Mouse (Mus musculus): ENCODE measurements around the gene Gpr183. TPM values are rescaled to one million over a fixed set of nuclear protein-coding genes. Genes with fewer than 3 reads are reported as not detected.
A peak's percentile ranks its signal among the peaks of the same experiment; 100 is the strongest.

The Gpr183 gene
- polyA plus RNA-seq, 1 experiment from 2014 or later: 1.7 TPM

DNA sequence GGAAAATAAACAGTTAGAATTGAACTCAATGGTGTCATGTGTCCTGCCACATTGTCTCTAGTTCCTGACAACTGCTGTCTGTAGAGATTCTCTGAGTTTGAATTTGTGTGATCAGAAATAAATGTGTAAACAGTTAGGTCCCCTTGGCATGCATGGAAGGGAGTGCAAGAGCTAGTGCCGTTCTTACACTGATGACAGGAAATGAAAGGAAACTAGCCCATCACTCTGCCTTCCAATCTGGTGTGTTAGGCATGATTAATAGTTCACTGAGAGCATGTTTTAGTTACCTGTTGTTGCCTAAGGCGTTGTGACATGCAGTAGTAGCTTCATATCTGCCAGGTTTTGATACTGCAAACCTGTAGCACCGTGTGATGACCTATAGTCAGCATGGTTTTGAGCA is 17.0 kb downstream of the Gpr183 start:
- no peaks in the 10 kb centered on the region for H3K27me3 ChIP-seq (ENCODE audit: control insufficient read depth, insufficient read depth, low read depth, low read length)
- no peak overlapping the region for H3K9ac ChIP-seq (ENCODE audit: low read depth, low read length)
- no peaks in the 10 kb centered on the region for H3K36me3 ChIP-seq (ENCODE audit: control insufficient read depth, insufficient read depth)
- H3K27ac ChIP-seq (ENCODE audit: low read length): no peak overlapping the region
- ATAC-seq (ENCODE audit: low read depth): no peak
- H3K4me1 ChIP-seq (ENCODE audit: control insufficient read depth, low read depth, low read length): peaks cover 7% of the 10 kb centered on the region
- no peak overlapping the region for H3K4me2 ChIP-seq (ENCODE audit: low read depth, low read length)
- 65% methylated on average over 3 of the region's 3 CpGs for WGBS (ENCODE audit: insufficient replicate concordance)
- H3K4me3 ChIP-seq (ENCODE audit: low read depth, low read length): no peak overlapping the region
- H3K9me3 ChIP-seq (replicated peaks; ENCODE audit: control insufficient read depth, low read length): no peaks in the 10 kb centered on the region

DNA sequence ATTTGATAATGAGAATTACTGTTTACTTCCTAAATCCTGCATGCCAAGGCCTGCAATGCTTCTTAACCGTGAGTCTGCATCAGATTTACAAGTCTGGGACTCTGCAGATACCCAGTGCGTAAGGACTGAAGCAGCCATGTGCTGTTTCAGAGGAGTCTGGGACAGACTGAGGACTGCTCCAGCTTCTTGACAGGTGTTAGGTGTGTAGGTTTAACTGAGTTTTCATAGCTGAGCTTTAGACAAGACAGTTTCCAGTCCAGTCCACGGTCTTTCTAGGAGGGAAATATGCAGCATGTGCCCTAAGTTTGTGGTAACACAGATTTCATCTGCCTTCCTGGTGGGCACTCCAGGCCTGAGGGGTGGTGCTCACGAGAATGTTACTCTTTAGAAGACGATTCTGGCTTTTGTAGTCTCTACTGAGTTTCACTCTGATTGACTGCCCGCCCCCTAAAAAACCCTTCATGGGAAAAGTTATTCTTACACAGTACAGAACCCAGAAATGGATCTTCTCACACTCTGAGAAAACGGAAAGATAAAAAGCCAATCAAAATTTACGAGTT is 17.7 kb downstream of the Gpr183 start:
- no peaks in the 10 kb centered on the region for H3K27me3 ChIP-seq (ENCODE audit: control insufficient read depth, insufficient read depth, low read depth, low read length)
- no peak for ATAC-seq (ENCODE audit: low read depth)
- peaks cover 7% of the 10 kb centered on the region for H3K4me1 ChIP-seq (ENCODE audit: control insufficient read depth, low read depth, low read length)
- H3K27ac ChIP-seq (ENCODE audit: low read length): no peak overlapping the region
- no peak overlapping the region for H3K9ac ChIP-seq (ENCODE audit: low read depth, low read length)
- no peak overlapping the region for H3K4me2 ChIP-seq (ENCODE audit: low read depth, low read length)
- no peaks in the 10 kb centered on the region for H3K9me3 ChIP-seq (replicated peaks; ENCODE audit: control insufficient read depth, low read length)
- 54% methylated on average over 8 of the region's 8 CpGs for WGBS (ENCODE audit: insufficient replicate concordance)
- no peak overlapping the region for H3K4me3 ChIP-seq (ENCODE audit: low read depth, low read length)
- H3K36me3 ChIP-seq (ENCODE audit: control insufficient read depth, insufficient read depth): no peaks in the 10 kb centered on the region

DNA sequence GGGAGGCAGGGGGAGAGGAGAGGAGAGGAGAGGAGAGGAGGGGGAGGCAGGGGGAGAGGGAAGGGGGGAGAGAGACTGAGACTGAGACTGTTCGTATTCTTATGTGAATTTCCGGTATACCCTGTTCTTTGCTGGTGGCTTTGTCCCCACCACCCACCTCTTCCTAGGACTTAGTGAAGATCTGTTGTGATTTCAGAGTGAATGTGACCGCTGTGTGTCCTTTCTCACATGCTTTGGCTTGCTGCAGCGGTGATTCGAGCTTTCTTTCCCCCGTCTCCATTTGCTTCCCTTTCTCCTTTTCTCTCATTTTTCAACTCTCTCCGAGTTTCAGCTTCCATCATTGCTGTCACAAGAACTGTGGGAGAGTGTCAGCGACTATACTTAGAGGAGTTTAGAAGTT is 18.3 kb downstream of the Gpr183 start:
- no peak overlapping the region for H3K27ac ChIP-seq (ENCODE audit: low read length)
- no peak overlapping the region for H3K4me3 ChIP-seq (ENCODE audit: low read depth, low read length)
- H3K9me3 ChIP-seq (replicated peaks; ENCODE audit: control insufficient read depth, low read length): no peaks in the 10 kb centered on the region
- 61% methylated on average over 8 of the region's 8 CpGs for WGBS (ENCODE audit: insufficient replicate concordance)
- no peak for ATAC-seq (ENCODE audit: low read depth)
- no peak overlapping the region for H3K4me2 ChIP-seq (ENCODE audit: low read depth, low read length)
- no peak overlapping the region for H3K9ac ChIP-seq (ENCODE audit: low read depth, low read length)
- peaks cover 6% of the 10 kb centered on the region for H3K4me1 ChIP-seq (ENCODE audit: control insufficient read depth, low read depth, low read length)
- no peaks in the 10 kb centered on the region for H3K36me3 ChIP-seq (ENCODE audit: control insufficient read depth, insufficient read depth)
- H3K27me3 ChIP-seq (ENCODE audit: control insufficient read depth, insufficient read depth, low read depth, low read length): no peaks in the 10 kb centered on the region

DNA sequence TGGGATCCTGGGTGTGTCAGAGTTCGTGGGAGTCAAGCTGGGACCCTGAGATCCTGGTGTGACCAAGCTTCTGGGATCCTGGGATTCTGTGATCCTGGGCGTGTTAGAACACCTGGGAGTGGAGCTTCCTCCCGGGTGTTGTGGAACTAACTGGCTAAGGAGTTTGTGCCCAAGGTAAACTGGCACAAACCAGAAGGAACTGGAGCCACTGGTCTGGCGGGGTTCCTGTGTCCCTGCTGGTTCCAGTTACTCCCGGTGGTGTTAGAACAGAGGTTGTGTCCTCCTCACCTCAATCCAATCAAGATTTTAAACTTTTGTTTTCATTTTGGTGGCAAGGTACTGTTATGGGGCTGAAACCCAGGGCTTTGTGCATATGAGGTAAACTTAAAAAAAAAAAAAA is 18.9 kb downstream of the Gpr183 start:
- peaks cover 2% of the 10 kb centered on the region; the same call in 1 of the 2 replicates for H3K4me1 ChIP-seq (ENCODE audit: control insufficient read depth, low read depth, low read length)
- no peak for ATAC-seq (ENCODE audit: low read depth)
- no peaks in the 10 kb centered on the region for H3K27me3 ChIP-seq (ENCODE audit: control insufficient read depth, insufficient read depth, low read depth, low read length)
- no peaks in the 10 kb centered on the region for H3K36me3 ChIP-seq (ENCODE audit: control insufficient read depth, insufficient read depth)
- H3K9me3 ChIP-seq (replicated peaks; ENCODE audit: control insufficient read depth, low read length): no peaks in the 10 kb centered on the region
- 65% methylated on average over 5 of the region's 5 CpGs for WGBS (ENCODE audit: insufficient replicate concordance)
- H3K4me2 ChIP-seq (ENCODE audit: low read depth, low read length): no peak overlapping the region
- no peak overlapping the region for H3K27ac ChIP-seq (ENCODE audit: low read length)
- H3K9ac ChIP-seq (ENCODE audit: low read depth, low read length): no peak overlapping the region
- H3K4me3 ChIP-seq (ENCODE audit: low read depth, low read length): no peak overlapping the region

DNA sequence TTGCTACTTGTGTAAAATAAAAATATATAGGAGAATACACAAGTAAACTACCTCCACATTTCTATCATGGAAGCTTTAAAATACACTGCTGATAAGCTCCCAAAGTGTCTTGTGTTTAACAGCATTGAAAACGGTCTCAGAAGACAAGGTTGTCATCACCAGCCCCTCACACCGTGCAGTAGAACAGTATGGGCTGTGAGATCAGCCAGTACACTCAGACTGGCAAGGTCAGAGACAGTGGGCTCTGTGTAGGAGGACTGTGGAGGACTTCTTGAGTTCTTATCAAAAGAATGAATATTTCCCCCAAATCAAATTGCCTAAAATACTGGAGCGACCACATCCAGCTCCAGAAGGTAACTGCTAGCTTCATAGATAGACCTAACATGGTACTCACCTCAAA is 25.4 kb downstream of the Gpr183 start:
- WGBS (ENCODE audit: insufficient replicate concordance): 60% methylated on average over 3 of the region's 3 CpGs
- Histone ChIP-seq H3K9ac (ENCODE audit: low read depth, low read length) (no peak overlapping the region), H3K27ac (ENCODE audit: low read length) (no peak overlapping the region), H3K4me2 (ENCODE audit: low read depth, low read length) (no peak overlapping the region), H3K36me3 (ENCODE audit: control insufficient read depth, insufficient read depth) (no peaks in the 10 kb centered on the region; the same call in 1 of the 2 replicates), H3K9me3 (replicated peaks; ENCODE audit: control insufficient read depth, low read length) (no peaks in the 10 kb centered on the region), H3K4me3 (ENCODE audit: low read depth, low read length) (no peak overlapping the region), H3K27me3 (ENCODE audit: control insufficient read depth, insufficient read depth, low read depth, low read length) (no peaks in the 10 kb centered on the region), H3K4me1 (ENCODE audit: control insufficient read depth, low read depth, low read length) (no peaks in the 10 kb centered on the region)
- ATAC-seq (ENCODE audit: low read depth): no peak

DNA sequence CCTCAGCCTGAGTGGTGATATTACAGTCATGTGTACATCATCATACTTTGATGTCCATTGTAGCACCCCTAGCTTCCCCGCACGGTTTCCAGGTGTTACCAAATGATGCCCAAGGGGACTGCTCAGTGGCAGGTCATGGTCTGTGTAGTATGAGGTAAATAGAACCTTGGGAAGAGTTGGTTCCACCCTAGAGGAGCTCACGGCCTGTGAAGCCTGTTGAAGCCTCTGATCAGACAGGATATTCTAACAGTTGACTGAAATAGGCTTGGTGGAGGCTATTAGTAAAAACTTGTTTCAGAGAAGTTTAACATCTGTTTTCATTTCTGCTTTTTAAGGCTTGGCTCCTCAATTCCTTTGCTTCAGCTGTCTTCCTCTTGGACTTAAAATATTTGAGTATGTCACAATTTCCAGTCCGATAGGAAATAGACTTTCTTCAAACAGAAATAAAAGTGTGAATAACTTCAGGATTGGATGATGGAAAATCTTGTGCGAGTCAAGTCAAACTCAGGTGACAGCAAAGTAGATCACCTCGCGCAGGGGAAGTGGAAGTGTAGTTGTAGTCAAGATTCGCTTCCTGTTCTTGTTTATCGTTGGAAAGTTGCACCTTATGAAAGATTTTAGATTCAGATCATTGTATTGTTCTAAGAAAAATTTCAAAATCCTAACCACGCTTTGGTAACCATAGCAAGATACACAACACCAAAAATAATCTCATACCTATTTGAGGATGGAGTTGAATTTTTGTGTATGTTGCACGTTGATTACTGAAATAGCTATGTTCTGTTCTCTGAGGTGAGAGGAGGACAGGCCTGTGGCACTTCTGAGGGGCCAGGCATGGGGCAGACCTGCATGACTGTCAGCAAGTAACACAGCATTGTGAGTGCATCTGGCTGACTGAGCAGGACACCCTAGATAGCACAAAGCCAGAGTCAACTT is 26.5 kb downstream of the Gpr183 start:
- peak overlapping the region; percentile 11; the same call in 1 of the 2 replicates for H3K27ac ChIP-seq (ENCODE audit: low read length)
- no peaks in the 10 kb centered on the region; the same call in 1 of the 2 replicates for H3K36me3 ChIP-seq (ENCODE audit: control insufficient read depth, insufficient read depth)

DNA sequence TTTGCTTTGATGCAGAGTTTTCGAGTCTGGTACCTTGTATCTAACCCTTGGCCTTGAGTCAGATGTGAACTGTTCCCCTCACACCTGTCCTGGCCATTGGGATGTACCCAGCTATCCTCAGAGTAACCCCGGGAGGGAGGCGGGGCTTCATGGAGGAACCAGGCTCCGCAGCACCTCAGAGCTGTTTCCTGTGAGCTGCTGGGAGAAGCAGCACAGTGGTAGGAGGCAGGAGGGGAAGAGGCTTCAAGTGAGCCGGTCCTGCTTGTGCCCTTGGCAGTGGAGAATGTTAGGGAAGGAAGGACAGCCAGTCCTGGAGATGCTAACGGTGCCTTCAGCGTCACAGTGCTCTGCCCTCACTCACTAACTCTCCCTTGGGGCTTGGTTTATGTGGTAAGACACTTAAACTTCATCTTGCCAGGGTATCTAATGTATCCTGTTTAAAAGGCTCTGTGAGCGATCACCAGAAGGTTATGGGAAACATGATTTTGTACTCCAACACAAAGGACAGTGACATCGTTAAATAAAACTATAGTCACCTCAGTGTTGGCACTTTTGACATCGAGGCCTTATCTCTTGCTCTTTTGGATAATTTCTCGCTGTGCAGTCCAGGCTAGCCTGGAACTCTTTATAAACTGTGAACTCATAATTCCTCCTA is 27.3 kb downstream of the Gpr183 start:
- Histone ChIP-seq H3K4me1 (ENCODE audit: control insufficient read depth, low read depth, low read length) (no peaks in the 10 kb centered on the region; the same call in 1 of the 2 replicates), H3K4me3 (ENCODE audit: low read depth, low read length) (no peak overlapping the region), H3K9me3 (replicated peaks; ENCODE audit: control insufficient read depth, low read length) (no peaks in the 10 kb centered on the region), H3K9ac (ENCODE audit: low read depth, low read length) (no peak overlapping the region), H3K27me3 (ENCODE audit: control insufficient read depth, insufficient read depth, low read depth, low read length) (no peaks in the 10 kb centered on the region), H3K27ac (ENCODE audit: low read length) (peak overlapping the region; percentile 11; the same call in 1 of the 2 replicates), H3K36me3 (ENCODE audit: control insufficient read depth, insufficient read depth) (no peaks in the 10 kb centered on the region; the same call in 1 of the 2 replicates), H3K4me2 (ENCODE audit: low read depth, low read length) (no peak overlapping the region)
- WGBS (ENCODE audit: insufficient replicate concordance): 43% methylated on average over 11 of the region's 11 CpGs
- ATAC-seq (ENCODE audit: low read depth): peak; percentile 45; the same call in 1 of the 2 replicates

More for the DNA sequence above, 26.5 kb downstream of the Gpr183 start:
- Histone ChIP-seq H3K4me2 (ENCODE audit: low read depth, low read length) (no peak overlapping the region), H3K4me1 (ENCODE audit: control insufficient read depth, low read depth, low read length) (no peaks in the 10 kb centered on the region; the same call in 1 of the 2 replicates), H3K4me3 (ENCODE audit: low read depth, low read length) (no peak overlapping the region), H3K9ac (ENCODE audit: low read depth, low read length) (no peak overlapping the region), H3K9me3 (replicated peaks; ENCODE audit: control insufficient read depth, low read length) (no peaks in the 10 kb centered on the region), H3K27me3 (ENCODE audit: control insufficient read depth, insufficient read depth, low read depth, low read length) (no peaks in the 10 kb centered on the region)
- 68% methylated on average over 11 of the region's 11 CpGs for WGBS (ENCODE audit: insufficient replicate concordance)
- 0 out of 2 replicates have a peak, but pooled peaks have one; percentile 19 for ATAC-seq (ENCODE audit: low read depth)

DNA sequence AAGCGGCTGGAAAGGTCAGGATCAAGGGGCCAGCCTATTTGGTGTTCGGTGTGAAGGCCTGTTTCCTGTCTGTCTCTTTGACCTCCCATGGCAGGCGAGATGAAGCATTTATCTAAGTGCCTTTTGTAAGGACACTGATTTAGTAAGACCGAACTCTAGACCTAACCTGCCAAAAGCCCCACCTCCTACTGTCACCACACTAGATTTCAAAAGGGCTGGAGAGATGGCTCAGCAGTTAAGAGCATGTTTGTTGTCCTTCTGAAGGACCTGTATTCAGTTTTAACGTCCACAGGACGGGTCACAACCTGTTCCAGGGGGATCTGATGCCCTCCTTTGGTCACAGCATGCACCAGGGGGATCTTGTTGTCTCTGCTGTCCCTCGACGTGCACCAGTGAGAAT is 28.1 kb downstream of the Gpr183 start:
- H3K27ac ChIP-seq (ENCODE audit: low read length): no peak overlapping the region
- no peaks in the 10 kb centered on the region for H3K27me3 ChIP-seq (ENCODE audit: control insufficient read depth, insufficient read depth, low read depth, low read length)

More for the DNA sequence above, 28.1 kb downstream of the Gpr183 start:
- Histone ChIP-seq H3K9me3 (replicated peaks; ENCODE audit: control insufficient read depth, low read length) (no peaks in the 10 kb centered on the region), H3K36me3 (ENCODE audit: control insufficient read depth, insufficient read depth) (no peaks in the 10 kb centered on the region; the same call in 1 of the 2 replicates), H3K4me3 (ENCODE audit: low read depth, low read length) (no peak overlapping the region), H3K4me1 (ENCODE audit: control insufficient read depth, low read depth, low read length) (no peaks in the 10 kb centered on the region; the same call in 1 of the 2 replicates), H3K9ac (ENCODE audit: low read depth, low read length) (no peak overlapping the region), H3K4me2 (ENCODE audit: low read depth, low read length) (no peak overlapping the region)
- 0 out of 2 replicates have a peak, but pooled peaks have one; percentile 9 for ATAC-seq (ENCODE audit: low read depth)
- 67% methylated on average over 8 of the region's 8 CpGs for WGBS (ENCODE audit: insufficient replicate concordance)

Measured in liver, embryonic 16.5 days (tissue).